ENCODE assay signal across 8 mouse cellular contexts in the genomic region with DNA sequence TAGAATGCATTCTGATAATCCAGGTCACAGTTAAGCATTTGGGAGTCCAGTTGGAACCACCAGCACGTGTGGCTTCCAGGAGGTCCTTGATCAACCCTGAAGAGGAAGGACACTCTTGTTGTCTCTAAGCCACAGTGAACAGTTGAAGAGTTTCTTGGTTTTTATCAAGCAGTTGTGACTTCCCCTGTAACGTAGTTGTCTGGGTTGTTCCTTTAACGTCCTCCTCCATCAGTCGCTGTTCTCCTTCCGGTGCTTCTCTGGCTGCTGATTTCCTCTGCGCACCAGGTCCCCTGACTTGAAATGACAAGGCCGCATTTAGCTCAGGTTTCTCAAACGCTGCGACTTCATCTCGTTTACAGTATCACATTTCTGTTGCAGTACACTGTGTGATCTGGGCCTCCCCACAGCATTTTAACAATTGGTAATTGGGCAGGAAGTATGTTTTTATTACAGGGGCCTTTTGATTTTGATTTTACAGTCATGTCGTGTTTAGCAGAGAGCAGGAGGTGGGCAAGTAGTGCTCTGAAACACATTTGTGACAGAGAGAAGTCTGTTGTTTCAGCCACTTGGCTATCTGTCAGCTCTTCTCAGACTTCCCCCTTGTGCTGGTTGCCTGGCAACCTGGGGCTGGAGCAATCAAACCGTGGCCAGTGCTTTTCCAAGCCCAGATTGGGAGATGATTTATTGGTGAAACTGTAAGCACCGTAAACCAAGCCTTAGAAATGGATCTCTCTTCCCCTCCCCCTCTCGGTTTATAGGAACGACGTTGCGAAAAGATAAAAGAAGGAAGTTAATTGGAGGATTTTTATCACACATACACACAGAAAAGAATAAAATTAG.
A peak's percentile ranks its signal among the peaks of the same experiment; 100 is the strongest.
DNase-seq lines count a peak whose midpoint lies in the region; ATAC-seq and TF ChIP-seq lines count a peak whose summit lies in the region.

No protein-coding gene starts in this region.

- no peak overlapping the region for H3K4me3 ChIP-seq in CH12.LX (replicated peaks in 1 of 3; ENCODE audit: low read depth in 2 of 3, low read length in 2 of 3, poor library complexity in 1 of 3)
- H3K4me3 ChIP-seq in liver, postnatal 0 days (ENCODE audit: low read depth, low read length) = no peak overlapping the region
- no peak overlapping the region for H3K4me3 ChIP-seq in neural tube, embryonic 11.5 days (ENCODE audit: low read depth, low read length)
- H3K4me3 ChIP-seq in testis, adult 2 months (ENCODE audit: control insufficient read depth, low read depth, low read length) = no peak overlapping the region

- H3K27ac ChIP-seq in CH12.LX (ENCODE audit: insufficient read depth, low read depth) = no peak overlapping the region
- peak overlapping the region; percentile 70 for H3K27ac ChIP-seq in liver, postnatal 0 days (ENCODE audit: low read depth)
- peak overlapping the region; percentile 86 for H3K27ac ChIP-seq in neural tube, embryonic 11.5 days (ENCODE audit: low read depth, low read length)
- H3K27ac ChIP-seq in testis, adult 2 months (ENCODE audit: control insufficient read depth, insufficient read depth, low read depth, low read length) = peak overlapping the region; percentile 51

- peaks cover 3% of the 10 kb centered on the region for H3K9me3 ChIP-seq in CH12.LX (replicated peaks; ENCODE audit: low read length)
- no peaks in the 10 kb centered on the region for H3K9me3 ChIP-seq in liver, postnatal 0 days (ENCODE audit: low read length)
- H3K9me3 ChIP-seq in neural tube, embryonic 11.5 days (ENCODE audit: control insufficient read depth, low read length) = no peaks in the 10 kb centered on the region

- in situ Hi-C loops in CH12.LX (cut with MboI; ENCODE audit: low pct_ligation_motif_present, low pct_unique_long_range_greater_than_20kb, low sequenced_read_pairs) = no loop called here

- H3K27me3 ChIP-seq in CH12.LX (replicated peaks) = no peaks in the 10 kb centered on the region
- H3K27me3 ChIP-seq in liver, postnatal 0 days (ENCODE audit: insufficient read depth, low read length) = no peaks in the 10 kb centered on the region
- no peaks in the 10 kb centered on the region for H3K27me3 ChIP-seq in neural tube, embryonic 11.5 days (ENCODE audit: control insufficient read depth, insufficient read depth, low read length)
- no peaks in the 10 kb centered on the region for H3K27me3 ChIP-seq in testis, adult 2 months (ENCODE audit: control insufficient read depth, insufficient read depth, low read length)

- ATAC-seq in liver, postnatal 0 days = peak; percentile 59
- ATAC-seq in neural tube, embryonic 11.5 days (ENCODE audit: insufficient read depth, low FRiP score, low TSS enrichment) = peak; percentile 89

- 12% methylated on average over 17 of the region's 17 CpGs for WGBS in liver, postnatal 0 days (ENCODE audit: insufficient replicate concordance)
- WGBS in neural tube, embryonic 11.5 days = 15% methylated on average over 17 of the region's 17 CpGs

- no peak for TF ChIP-seq RAD21 in CH12.LX (IDR thresholded peaks at IDR 0.05; ENCODE audit: low read depth, low read length)

- H3K36me3 ChIP-seq in CH12.LX (replicated peaks in 1 of 2; ENCODE audit: control insufficient read depth in 1 of 2, insufficient read depth in 1 of 2, low read length in 1 of 2) = peaks cover 0 to 38% of the 10 kb centered on the region in 2 experiments
- 0 out of 2 replicates have a peak, but pooled peaks cover 2% of the 10 kb centered on the region for H3K36me3 ChIP-seq in liver, postnatal 0 days (replicated peaks; ENCODE audit: insufficient read depth, low read length)
- H3K36me3 ChIP-seq in neural tube, embryonic 11.5 days (ENCODE audit: control insufficient read depth, insufficient read depth, low read length) = no peaks in the 10 kb centered on the region
- H3K36me3 ChIP-seq in testis, adult 2 months (ENCODE audit: control insufficient read depth, insufficient read depth, low read length) = no peaks in the 10 kb centered on the region

- H3K4me2 ChIP-seq in CH12.LX (ENCODE audit: insufficient read depth, low read depth, poor library complexity, severe bottlenecking) = no peak overlapping the region
- H3K4me2 ChIP-seq in liver, postnatal 0 days (ENCODE audit: low read depth, low read length) = peak overlapping the region; percentile 52
- H3K4me2 ChIP-seq in neural tube, embryonic 11.5 days (ENCODE audit: low read depth) = peak overlapping the region; percentile 25; the same call in 1 of the 2 replicates

- dilution Hi-C loops in CH12.LX (cut with MboI; ENCODE audit: extremely low pct_ligation_motif_present, extremely low pct_unique_long_range_greater_than_20kb, low sequenced_read_pairs) = no loop called here

- no peak for TF ChIP-seq POLR2A in CH12.LX (IDR thresholded peaks at IDR 0.05; ENCODE audit: low read depth, low read length)
- no peak for TF ChIP-seq POLR2A in testis, adult 2 months (IDR thresholded peaks at IDR 0.05; ENCODE audit: control insufficient read depth, low read depth, low read length)

- no peak overlapping the region for H3K9ac ChIP-seq in CH12.LX (ENCODE audit: insufficient read depth, low read depth)
- no peak overlapping the region; the same call in 1 of the 2 replicates for H3K9ac ChIP-seq in liver, postnatal 0 days (replicated peaks)
- peak overlapping the region; percentile 5; the same call in 1 of the 2 replicates for H3K9ac ChIP-seq in neural tube, embryonic 11.5 days (ENCODE audit: low read length)

- no peak for TF ChIP-seq EP300 in CH12.LX (IDR thresholded peaks at IDR 0.05; ENCODE audit: low read length)
- TF ChIP-seq EP300 in liver, postnatal 0 days (IDR thresholded peaks at IDR 0.05; ENCODE audit: low read depth) = no peak

- DNase-seq in CH12.LX (ENCODE audit: extremely low read depth) = peak; percentile 64
- DNase-seq in cerebellum, adult 18-20 months = peak; percentile 76 to 86
- DNase-seq in forelimb bud, embryonic 11.5 days (ENCODE audit: low read depth, low spot score) = peak; percentile 78
- DNase-seq in heart, postnatal 4 days = peak; percentile 75
- DNase-seq in layer of hippocampus, adult 11-12 months (ENCODE audit: low spot score) = peak; percentile 89
- DNase-seq in liver, postnatal 0 days = peak; percentile 61
- peak; percentile 86 for DNase-seq in neural tube, embryonic 11.5 days (ENCODE audit: low spot score)

- H3K79me2 ChIP-seq in CH12.LX (replicated peaks; ENCODE audit: control insufficient read depth, extremely low read depth, insufficient read depth, poor library complexity, severe bottlenecking) = no peaks in the 10 kb centered on the region

- peaks cover 15 to 51% of the 10 kb centered on the region in 2 experiments for H3K4me1 ChIP-seq in CH12.LX (ENCODE audit: control insufficient read depth in 1 of 2, insufficient read depth in 2 of 2)
- peaks cover 22% of the 10 kb centered on the region for H3K4me1 ChIP-seq in liver, postnatal 0 days (ENCODE audit: insufficient read depth)
- peaks cover 22% of the 10 kb centered on the region for H3K4me1 ChIP-seq in neural tube, embryonic 11.5 days (ENCODE audit: control insufficient read depth, insufficient read depth, low read length)
- H3K4me1 ChIP-seq in testis, adult 2 months (ENCODE audit: control insufficient read depth, insufficient read depth, low read length) = peaks cover 6% of the 10 kb centered on the region

- TF ChIP-seq CTCF in CH12.LX (conservative IDR thresholded peaks at IDR 0.05 in 1 of 2, IDR thresholded peaks at IDR 0.05 in 1 of 2; ENCODE audit: low read depth in 2 of 2, low read length in 2 of 2) = no peak
- TF ChIP-seq CTCF in liver, postnatal 0 days (IDR thresholded peaks at IDR 0.05; ENCODE audit: low read depth) = no peak
- TF ChIP-seq CTCF in testis, adult 2 months (IDR thresholded peaks at IDR 0.05; ENCODE audit: control insufficient read depth, insufficient read depth, insufficient replicate concordance, low read depth, low read length) = no peak

TF ChIP-seq in CH12.LX, 34 proteins besides CTCF, POLR2A, EP300 and RAD21:
- TF ChIP-seq UBTF (IDR thresholded peaks at IDR 0.05; ENCODE audit: low read depth, low read length) (no peak), BHLHE40 (IDR thresholded peaks at IDR 0.05; ENCODE audit: low read depth, low read length) (no peak), ZC3H11A (IDR thresholded peaks at IDR 0.05; ENCODE audit: low read depth, low read length) (no peak), MAFK (IDR thresholded peaks at IDR 0.05; ENCODE audit: insufficient replicate concordance, low read length) (no peak), USF1 (IDR thresholded peaks at IDR 0.05; ENCODE audit: low read depth, low read length) (no peak), MXI1 (IDR thresholded peaks at IDR 0.05; ENCODE audit: low read depth, low read length) (0 out of 2 replicates have a peak, but pooled peaks have one; percentile 22), NELFE (IDR thresholded peaks at IDR 0.05; ENCODE audit: low read depth, low read length) (no peak)
TF ChIP-seq in CH12.LX: peak in this region for 1.
